Mouse (Mus musculus) central nervous system, embryonic 14 days (tissue): ENCODE data around the gene Hes6. TPM values are rescaled to one million over a fixed set of nuclear protein-coding genes. Genes with fewer than 3 reads are reported as not detected.

ENCODE experiments used
- polyA plus RNA-seq: library from polyadenylated mRNA; depleted of rRNA; stranded (reverse); fragments of >200 nt; gene quantifications from 2 replicates; pipeline ENCODE4 v1.2.3, GENCODE M21; 2012; rRNA removed

Hes6 gene
- 148 and 184 TPM in 2 replicates for polyA plus RNA-seq

GRCm38 (mm10) chr1:91413898-91414594, at the start of gene Hes6:
Gene Hes6, minus strand, starts transcription at chr1:91414038.

DNA sequence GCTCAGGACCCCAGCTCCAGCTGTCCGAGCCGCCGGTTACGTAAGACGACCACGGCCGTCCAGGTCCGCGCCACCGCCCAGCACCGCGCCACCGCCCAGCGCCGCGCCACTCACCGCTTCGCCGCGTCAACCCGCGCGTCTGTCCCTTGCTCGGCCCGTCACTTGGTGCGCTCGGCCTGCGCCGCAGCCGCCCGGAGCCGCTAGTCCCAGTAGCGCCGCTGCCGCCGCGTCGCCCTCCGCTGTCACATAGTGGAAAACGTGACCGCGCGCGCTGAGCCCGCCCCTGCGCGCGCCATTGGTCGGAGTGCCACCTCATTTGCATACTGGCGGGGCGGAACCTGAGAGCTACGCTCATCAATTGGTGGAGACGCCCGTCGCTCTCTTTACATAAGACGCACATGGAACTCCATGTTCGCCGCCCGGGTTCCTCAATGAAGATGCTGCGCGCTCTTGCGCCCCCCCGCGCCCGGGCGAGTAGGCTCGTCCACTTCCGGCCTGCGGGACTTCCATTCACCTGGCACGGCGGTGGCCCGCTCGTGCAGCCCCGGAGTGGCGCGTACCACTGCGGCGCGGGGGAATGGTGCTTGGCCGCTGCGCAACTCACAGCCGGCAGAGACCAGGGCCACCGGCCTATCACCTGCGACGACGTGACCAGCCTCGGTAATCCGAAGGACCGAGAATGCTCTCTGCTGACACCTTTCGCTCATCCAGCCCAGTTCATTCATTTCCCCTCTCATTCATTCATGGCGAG, 45.4 kb upstream of the Hes6 start, which contains the start of gene Per2:
Gene Per2, minus strand, starts transcription at position 266 of the 751 bp plus-strand sequence.

DNA sequence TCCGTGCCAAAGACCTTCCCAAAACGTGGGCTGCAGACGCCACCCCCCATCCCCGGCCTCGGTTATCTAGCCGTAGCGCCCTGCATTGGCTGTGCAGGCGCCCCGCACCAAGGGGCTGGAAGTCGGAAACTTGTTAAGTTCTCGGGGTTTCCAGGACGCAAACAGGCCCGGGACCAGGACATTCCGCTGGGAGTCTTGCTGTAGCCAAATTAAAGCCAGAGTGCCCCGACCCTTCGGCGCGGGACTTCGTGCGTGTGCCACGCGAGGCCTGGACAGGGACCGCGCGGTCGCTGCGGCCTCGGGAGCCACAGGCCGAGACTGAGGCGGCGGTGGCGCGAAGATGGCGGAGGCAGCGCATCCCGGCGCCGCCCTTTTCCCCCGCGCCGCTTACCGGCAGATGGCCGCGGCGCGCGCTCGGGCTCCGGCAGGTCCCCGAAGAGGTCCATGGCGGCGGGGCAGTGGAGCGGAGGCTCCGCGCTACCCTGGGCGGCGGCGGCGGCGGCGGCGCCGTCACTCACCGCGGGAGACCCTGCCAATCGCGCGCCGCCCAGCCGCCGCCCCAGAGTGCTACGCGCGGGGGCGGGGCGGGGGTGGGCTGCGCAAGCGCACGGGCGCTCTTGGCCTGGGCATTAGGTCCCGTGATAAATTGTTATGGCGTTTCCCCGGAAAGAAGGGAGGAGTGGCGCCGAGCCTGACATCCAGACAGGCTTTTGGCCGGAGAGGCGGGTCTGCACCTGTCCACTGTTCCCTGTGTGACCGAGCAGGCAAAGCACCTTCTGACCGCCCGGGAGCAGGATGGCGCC, 15.4 kb downstream of the Hes6 start, which contains the start of gene Ilkap:
Gene Ilkap, minus strand, starts transcription at position 556 of the 803 bp plus-strand sequence.

GRCm38 (mm10) chr1:91366215-91367108, 47.4 kb downstream of the Hes6 start, which contains the start of gene Erfe:
Gene Erfe, plus strand, starts transcription at chr1:91366430.

Other genes starting within 250 kb of the Hes6 start
- 2.2 and 2.7 TPM in 2 replicates for gene Ramp1, start 234.2 kb downstream of the Hes6 start, polyA plus RNA-seq
- 61.0 and 63.6 TPM in 2 replicates for gene Ube2f, start 163.7 kb downstream of the Hes6 start, polyA plus RNA-seq
- gene Scly, start 115.7 kb downstream of the Hes6 start, polyA plus RNA-seq = 11.5 and 12.3 TPM in 2 replicates
- 0.09 and 0.10 TPM in 2 replicates for gene Espnl, start 92.0 kb downstream of the Hes6 start, polyA plus RNA-seq
- gene Klhl30, start 63.0 kb downstream of the Hes6 start, polyA plus RNA-seq = 0.12 and 0.85 TPM in 2 replicates
- 0.34 and 0.58 TPM in 2 replicates for gene Erfe, start 47.6 kb downstream of the Hes6 start, polyA plus RNA-seq
- 153 and 156 TPM in 2 replicates for gene Ilkap, start 15.2 kb downstream of the Hes6 start, polyA plus RNA-seq
- 8.1 and 8.2 TPM in 2 replicates for gene Per2, start 45.3 kb upstream of the Hes6 start, polyA plus RNA-seq
- 20.9 TPM in 2 replicates for gene Traf3ip1, start 80.6 kb upstream of the Hes6 start, polyA plus RNA-seq
- 13.3 and 14.7 TPM in 2 replicates for gene Asb1, start 126.5 kb upstream of the Hes6 start, polyA plus RNA-seq